Mouse (Mus musculus): ENCODE measurements at regions not wholly inside any gene's neighbourhood (a gene's known extent, or its start where the extent isn't known, plus 50 kb on each side); places are given as distances from the start of the nearest gene placed in this dataset.

DNA sequence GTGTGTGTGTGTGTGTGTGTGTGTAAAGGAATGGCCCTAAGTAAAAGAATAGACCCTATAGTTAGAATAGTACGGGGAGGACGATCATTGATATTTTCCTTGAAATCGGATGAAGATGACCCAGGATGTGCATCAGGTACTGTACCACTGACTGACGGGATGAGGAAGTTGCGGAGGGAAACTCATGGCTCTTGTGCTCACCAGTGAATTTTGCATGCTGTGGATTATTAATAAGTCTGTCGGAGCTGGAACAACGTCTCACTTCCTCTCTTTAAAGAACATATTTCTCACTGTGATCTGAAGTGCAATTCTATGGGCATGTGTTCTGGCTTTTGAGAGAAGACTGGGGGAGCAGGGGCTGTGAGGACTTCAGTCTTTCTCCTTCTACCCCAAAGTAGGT lies 218.8 kb upstream of the Tbc1d5 start:
- DNase-seq (ENCODE audit: low spot score) = no peak

DNA sequence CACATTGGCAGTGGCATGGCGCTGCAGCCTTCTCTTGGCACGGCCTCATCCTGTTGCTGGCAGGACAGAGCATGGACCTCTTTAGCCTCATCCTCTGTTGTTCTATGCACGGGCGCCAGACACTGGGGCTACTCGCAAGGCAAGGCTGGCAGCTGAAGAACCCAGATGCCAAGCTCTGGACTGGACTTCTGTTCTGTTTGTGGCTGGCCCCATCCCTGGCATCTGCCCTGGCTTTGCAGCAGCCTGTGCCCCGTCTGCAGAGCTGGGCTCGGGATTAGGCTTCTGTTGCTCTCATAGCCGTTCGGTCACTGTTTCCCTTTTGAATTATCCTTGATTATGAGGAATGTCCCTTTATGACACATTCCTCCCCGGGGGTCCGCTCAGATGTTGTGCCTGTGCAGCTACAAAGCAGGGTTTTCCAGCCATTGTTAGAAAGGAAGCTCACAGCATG lies 214.6 kb upstream of the Tbc1d5 start:
- DNase-seq (ENCODE audit: low spot score) = no peak

DNA sequence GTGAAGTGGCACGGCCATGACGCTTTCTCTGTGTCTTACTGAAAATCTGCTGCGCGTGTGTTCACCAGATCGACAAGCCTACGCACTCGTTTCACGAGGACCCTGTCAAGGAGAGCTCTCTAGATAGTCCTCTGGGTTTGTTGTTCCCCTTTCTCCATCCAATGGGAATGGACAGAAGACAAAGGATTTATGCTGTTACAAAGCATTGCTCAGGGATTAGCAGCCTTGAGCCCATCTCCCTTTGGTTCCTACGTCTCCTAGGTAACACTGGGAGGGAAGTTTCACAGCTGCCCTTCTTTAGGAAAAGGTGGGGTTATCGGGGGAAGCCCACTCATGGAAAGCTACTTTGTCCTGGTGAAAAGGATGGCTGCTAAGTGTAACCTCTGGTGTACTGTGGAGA lies 212.7 kb upstream of the Tbc1d5 start:
- DNase-seq (ENCODE audit: low spot score) = no peak

DNA sequence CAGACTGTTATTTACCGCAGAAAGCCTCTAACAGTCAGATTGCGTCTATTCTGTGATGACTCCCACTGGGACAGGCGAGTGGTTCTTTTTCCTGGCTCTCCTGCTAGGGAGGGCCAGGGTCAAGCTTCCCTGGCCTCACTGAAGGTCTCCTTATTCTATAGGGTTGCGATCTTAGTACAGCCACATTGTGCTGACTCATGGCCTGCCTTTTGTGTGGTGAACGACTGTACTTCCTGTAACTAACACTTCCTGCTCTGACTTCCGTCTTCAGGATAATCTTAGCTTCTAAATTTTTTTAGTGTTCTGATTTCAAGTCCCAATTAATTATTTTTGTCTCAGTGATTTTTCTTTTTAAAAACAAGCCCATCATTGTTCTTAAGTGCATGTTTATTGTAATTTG lies 203.4 kb upstream of the Tbc1d5 start:
- DNase-seq (ENCODE audit: low spot score) = no peak

DNA sequence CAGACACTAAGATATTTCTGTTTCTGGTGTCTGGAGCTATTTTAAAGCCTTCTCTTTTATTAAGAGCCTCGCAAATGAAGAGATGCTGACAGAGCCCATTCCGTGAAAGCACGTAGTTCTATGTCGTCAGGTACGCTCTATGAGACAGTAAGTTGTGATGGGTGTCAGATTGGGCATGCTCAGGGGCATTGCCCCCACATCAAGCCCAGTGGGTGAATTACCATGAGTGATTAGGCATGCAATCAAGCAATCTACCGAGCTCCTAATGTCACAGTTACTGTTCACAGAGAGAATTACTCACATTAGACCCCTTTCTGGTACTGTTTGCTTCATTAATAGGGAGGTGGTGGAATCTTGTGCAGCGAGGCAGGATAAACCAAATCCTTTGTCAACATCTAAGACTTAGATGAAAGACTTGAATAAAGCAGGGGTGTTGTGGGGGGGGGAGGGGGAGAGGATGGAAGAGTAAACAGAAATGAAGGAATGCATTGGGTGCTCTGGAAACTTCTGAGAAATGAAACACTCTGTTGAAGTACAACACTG lies 192.9 kb upstream of the Tbc1d5 start:
- DNase-seq (ENCODE audit: low spot score) = no peak

DNA sequence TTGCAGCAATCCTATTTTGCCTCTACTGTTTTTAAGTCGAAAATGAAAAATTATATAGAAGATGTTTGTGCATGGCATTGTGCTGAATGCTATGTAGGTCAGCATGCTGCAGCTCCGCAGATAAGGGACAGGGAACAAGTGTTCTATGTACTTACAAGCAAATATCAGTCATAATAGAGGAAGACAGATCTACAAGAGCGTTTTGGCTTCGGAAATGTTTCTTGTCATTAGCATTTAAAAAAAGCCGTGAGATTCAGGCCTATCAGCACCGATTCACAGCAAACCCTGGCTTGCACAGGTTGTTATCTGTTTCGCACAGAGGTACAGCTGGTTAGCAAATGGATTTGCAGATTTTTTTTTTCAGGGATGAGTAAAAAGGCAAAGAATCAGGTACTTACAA lies 191.8 kb upstream of the Tbc1d5 start:
- no peak for DNase-seq (ENCODE audit: low spot score)

DNA sequence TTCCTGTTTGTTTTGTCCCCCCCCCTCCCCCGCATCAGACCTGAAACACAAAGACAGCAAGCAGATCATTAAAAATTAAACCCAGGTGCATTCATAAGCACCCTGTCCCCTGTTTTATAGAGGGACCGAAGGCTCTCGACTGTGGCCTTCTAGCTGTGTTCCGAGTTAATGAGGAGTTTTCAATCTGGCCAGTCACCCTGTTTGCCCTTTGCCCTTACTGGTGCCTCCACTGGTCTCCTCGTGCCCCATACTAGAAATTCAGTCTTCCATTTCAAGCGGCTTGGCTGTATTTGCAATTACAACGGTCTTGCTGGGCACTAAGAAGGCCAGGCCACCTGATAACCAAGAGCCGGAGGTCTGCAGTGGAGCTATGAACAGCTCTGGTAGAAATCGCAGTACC lies 190.9 kb upstream of the Tbc1d5 start:
- no peak for DNase-seq (ENCODE audit: low spot score)

DNA sequence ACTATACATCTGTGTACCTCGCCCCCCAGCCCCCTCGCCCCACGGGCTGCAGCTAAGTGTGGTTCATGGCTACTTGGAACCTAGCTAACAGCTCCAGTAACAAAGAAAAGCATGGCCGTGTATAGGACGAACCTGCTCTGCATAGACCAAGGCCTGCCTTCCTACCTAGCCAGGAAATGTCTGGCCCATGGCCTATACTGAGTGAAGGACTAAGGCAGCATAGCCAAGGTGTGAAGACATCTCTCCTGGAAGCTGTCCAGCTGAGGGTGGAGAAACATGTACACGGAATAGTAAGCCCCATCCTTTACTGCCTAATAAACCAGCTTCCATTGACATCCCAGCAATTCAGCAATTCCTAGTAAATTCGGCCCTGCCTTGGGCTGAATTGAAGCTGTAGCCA lies 183.6 kb upstream of the Tbc1d5 start:
- no peak for DNase-seq (ENCODE audit: low spot score)

DNA sequence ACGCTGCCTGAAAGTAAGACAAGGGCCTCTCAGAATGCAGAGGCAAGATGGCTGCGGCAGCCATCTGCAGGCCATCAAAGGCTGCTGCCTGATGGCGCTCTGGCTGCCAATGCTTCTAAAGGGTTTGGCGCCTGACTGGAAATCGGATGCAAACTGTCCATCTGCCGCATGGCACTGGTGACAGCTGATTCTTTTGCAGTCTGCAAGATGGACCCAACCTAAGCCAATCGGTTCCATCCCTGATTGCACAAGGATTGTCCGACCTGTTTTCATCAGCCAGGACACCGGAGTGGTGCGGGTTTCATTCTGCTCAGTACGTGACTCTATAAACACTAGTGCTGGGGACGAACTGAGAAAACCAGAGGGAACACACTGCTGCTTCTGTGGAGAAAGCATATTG lies 183.1 kb upstream of the Tbc1d5 start:
- no peak for DNase-seq (ENCODE audit: low spot score)

DNA sequence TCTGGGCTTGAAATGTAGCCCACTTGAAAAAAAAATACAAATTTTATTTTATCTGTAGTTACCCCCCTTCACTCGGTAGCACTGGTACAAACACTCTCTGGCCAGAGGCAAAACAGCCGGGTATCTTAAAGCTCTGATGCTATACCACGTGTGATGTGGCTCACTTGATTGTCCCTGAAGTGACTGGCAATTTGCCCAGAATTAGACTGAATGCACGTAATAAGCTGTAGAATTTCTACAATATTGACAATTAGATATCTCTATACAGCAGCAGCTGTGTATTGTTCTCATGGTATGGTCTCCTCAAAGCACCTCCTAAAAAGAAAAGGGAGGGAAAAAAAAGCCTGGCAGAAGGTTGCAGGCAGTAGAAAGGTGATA lies 179.2 kb upstream of the Tbc1d5 start:
- DNase-seq (ENCODE audit: low spot score) = no peak

DNA sequence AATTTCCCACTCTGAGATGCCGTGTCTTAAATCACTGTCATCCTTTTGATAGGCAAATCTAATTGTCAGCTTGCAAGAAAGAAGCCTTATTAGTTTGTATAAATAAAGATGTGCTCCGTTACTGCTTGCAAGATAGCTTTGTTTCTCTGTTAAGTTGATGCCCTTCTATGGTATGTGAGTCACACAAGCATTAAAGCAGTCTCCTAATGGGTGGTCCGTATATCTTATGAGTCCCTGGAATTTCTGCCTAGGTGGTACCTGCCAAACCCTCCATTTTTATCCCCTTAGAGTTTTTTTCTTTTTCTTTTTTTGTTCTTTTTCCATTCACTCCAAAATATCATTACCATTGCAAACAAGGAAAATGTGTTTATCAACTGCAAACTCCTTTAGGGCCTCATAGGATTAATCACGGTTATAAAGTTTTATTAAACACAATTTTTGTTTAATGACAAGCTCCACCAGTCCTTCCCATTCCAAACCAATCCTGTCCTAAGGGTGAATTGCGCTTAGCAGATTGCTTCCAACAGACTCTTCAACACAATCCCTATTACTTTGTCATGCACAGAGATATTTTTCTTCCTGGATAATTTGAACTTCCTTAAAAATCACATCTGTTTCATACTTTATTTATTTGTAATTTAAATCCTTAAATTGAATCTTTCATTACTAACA lies 178.7 kb upstream of the Tbc1d5 start:
- no peak for DNase-seq (ENCODE audit: low spot score)

DNA sequence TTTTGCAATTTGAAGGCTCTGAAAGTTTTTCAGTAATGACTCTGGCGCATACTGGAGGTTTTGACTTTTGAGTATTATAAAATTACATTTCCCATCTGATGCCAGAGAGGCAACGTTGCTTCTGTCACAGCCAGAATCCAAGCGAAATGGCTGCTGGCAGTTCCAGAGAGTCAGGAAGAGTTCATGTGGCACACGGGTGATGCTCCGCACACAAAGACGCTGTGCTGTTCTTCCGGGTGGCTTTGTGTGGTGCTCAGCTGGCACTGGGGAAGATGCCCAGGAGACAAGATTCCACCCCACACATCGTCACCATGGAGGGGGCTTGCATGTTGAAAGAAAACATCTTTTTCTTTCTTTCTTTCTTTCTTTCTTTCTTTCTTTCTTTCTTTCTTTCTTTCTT lies 177.3 kb upstream of the Tbc1d5 start:
- DNase-seq (ENCODE audit: low spot score) = no peak

DNA sequence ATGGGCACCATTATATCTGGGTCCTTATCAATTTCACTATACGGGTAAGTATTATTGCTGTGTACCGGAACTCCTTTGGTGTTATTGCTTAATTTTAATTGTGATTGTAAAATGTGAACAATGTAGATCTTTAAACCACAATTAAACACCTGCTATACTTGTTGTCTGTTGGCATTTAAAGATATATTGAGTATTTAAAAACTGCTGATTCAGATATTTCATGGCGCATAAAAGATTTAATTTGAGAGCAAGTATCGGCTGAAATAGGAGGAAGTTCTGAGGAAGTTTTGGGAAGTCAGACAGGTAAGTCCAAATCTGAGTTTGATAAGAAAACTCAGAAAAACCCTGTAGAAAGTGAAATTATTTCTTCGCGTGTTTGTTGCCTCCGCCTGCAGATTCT lies 142.7 kb upstream of the Tbc1d5 start:
- DNase-seq (ENCODE audit: low spot score) = no peak

DNA sequence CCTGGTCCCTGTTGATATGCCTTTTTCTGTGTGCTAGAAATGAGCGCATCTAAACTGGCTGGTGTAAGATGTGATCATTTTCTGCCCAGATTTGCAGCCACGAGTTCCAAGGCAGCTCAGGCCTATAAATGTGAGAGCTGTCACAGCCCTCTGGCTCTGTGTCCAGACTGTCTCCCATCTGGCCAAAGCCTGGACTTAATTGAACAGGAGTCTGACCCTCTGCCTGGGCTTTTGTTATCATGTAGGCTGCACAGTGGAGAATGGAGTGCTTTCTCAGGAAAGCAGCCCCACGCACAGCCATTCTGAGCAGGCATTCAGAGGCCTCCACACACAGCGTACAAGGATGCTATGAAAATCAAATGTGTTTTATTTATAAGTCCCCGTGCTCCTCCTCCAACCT lies 141.9 kb upstream of the Tbc1d5 start:
- DNase-seq (ENCODE audit: low spot score) = no peak

DNA sequence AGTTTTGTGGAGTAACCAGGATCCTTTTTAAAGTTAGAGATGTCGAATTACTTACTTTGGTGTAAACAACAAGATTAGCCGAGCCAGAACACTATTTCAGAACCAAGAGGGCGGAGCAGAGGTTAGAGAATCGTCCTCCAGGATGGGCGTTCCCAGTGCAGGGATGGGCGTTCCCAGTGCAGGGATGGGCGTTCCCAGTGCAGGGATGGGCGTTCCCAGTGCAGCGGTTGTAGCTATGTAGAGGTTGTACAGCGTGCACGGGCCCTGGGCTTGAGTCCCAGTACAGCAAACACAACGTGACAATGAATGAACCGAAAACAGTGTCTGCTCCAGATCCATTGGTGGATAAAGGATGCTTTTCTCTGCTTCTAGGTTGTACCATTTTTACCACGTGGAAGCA lies 125.8 kb upstream of the Tbc1d5 start:
- DNase-seq (ENCODE audit: low spot score) = no peak

DNA sequence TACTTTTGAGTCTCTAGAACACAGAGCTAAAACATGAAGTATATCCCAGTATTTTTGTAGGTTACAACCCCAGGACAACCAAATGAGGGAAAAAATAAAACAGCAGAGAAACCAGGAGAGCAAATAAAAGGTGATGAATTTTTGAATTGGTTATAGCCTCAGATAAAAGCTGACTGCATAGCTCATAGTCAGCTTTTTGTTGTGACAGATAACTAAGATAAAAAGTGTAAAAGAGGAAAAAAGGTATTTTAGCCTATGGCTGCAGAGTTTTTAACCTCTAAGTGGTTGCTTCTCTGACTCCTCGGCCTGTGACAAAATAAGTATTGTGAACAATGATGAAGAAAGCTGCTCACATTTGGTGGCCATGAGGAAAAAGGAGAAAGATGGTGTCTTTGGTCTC lies 111.6 kb upstream of the Tbc1d5 start:
- no peak for DNase-seq (ENCODE audit: low spot score)

DNA sequence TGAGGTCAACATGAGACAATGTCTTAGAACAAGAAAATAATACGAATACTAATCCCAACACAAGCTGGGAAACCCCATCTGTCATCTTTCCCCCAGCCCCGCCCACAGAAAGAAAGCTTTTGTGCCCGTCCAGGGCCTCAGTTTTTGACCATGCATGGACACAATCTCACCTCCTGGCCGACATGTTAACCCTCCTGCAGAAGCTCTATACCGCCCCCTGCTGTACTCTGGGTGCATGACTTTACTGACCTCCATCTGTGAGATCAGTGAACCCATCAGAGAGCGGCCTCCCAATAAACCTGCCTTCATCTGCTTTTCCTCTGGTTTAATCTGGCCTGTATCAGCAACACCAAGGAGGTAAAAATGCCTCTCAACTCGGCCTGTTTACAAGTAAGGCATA lies 109.6 kb upstream of the Tbc1d5 start:
- DNase-seq (ENCODE audit: low spot score) = peak; percentile 11

DNA sequence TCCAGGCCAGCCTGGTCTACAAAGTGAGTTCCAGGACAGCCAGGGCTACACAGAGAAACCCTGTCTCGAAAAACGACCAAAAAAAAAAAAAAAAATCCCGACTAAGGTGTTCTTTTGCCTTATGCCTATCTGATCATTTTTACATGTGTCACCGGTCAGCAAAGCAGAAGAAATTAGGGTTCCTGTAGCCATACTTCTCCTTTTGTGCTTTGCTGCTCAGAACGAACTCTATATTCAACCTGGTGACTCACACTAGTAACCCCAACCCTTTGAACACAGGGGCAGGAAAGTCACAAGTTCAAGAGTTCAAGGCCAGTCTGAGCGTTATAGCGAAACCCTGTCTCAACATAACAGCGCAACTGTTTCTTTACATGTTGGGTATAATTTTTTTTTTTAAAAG lies 108.7 kb upstream of the Tbc1d5 start:
- no peak for DNase-seq (ENCODE audit: low spot score)

DNA sequence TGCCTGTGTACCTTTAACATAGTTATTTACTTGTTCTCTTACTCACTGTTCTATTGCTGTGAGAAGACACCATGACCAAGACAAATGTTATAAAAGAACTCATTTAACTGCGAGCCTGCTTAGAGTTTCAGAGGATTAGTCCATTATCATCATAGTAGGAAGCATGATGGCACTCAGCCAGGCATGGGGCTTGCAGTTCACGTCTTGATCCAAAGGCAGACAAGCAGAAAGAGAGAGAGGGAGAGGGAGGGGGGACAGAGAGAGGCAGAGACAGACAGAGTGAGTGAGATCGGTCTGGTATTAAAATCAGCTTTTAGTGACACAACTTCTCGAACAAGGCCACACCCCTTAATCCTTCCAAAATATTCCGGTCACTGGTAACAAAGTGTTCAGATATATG lies 106.2 kb upstream of the Tbc1d5 start:
- no peak for DNase-seq (ENCODE audit: low spot score)

DNA sequence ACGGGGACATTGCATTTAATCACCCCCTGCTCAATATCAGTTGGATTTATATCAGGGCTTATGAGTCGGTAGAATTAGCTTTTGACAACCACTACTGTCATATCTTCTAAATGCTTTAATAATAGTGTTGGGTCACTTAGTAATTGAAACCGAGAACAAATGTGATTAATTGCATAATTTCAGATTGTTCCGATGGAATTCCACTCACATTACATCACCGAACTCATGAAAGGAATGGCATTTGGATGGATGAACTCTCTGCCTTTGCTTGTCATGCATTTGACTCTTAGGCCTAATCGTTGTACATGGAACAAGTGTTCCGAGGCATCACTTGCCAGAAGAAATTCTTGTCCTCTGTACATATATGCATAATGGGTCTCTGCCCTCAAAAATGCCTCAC lies 99.6 kb upstream of the Tbc1d5 start:
- DNase-seq (ENCODE audit: low spot score) = no peak

DNA sequence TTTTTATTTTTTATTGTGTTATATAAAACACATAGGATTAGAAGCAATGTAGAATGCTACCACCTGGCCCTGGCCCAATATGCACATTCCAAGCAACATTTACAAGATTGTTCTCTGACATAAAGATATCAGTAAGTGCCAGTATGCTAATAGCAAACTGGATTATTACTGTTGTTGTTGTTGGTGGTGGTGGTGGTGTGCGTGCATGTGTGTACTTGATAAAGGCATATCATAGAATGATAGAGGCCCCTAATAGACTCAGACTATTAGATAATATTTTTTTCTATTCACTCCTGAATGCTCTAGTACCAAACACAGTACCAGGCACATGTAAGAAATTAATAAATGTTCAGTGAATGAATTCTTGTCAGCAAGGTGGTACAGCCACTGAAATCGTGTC lies 98.9 kb upstream of the Tbc1d5 start:
- no peak for DNase-seq (ENCODE audit: low spot score)

DNA sequence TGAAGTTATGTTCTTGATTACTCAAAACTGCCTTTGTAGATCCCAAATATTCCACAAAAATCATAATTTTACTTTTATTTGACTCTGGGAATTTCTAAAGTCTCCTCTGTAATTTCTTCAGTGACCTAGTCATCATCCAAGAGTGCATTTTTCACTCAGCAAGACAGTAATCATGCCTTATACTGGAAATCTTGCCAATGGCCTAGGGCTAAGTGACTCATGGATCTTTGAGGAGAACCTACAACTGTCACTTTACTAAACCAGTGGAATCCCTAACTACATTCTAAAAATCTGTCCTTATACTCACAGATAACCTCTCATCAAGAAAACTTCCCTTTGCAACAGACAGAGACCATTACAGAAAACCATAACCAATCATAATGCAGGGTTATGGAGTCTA lies 98.0 kb upstream of the Tbc1d5 start:
- DNase-seq (ENCODE audit: low spot score) = no peak

DNA sequence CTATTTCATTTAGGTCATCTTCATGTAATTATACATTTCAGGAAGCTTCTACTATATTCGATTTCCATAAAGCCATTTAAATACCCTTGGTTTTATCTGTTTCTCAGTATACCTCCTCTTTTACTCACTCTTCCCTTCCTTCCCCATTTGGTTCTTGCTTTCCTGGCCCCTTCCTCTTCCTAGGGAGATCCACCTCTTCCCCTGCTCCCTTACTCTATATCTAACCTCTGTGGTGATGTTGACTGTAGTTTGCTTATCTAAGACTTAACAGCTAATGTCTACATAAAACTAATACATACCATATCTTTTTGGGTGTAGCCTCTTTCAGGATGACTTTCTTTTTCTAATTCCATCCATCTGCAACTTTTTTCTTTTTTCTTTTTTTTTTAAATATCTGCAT lies 92.9 kb upstream of the Tbc1d5 start:
- DNase-seq (ENCODE audit: low spot score) = no peak

DNA sequence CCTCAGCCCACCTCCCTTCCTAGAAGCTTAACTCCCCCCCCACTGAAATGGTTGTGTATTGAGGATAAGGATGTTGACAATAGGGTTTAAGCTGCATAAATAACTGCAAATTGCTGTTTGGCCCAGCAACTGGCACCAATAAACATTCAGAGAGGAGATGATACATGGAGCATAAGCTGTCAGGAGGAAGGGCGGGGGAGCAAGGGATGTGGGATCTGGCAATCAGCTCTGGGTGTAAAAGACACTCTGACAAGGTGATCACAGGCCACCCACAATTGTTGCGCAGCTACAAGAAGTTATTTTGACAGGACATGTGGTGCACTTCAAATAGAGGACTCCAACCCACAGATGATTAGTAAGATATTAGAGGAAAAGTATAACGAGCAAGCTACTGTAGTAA lies 83.8 kb upstream of the Tbc1d5 start:
- DNase-seq (ENCODE audit: low spot score) = no peak

DNA sequence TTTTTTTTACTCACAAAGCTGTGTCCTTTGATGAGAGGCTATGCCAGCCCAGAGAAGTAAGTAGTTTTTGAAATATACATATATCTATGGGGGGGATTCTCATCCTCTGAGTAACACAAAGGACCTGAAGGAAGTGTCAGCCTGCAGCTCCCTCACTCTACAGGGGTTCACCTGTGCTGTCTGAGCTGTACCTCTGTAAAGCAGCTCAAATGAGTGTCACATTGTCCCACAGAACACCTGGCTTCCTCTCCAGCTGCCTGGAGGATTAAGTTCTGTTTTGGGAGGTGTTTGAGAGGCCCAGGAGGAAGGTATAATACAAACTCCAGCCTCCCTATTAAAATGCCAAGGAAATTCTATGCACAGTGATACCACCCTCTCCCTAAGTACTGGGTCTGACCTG lies 83.3 kb upstream of the Tbc1d5 start:
- no peak for DNase-seq (ENCODE audit: low spot score)
